Mouse (Mus musculus) kidney, postnatal 14 days (tissue): ENCODE measurements around the gene Bcas3.

Experiments
- DNase-seq: peaks from one replicate; pipeline ENCODE4 v3.0.0; 2022; ENCODE audit warnings: mixed read lengths

Bcas3 gene

DNA sequence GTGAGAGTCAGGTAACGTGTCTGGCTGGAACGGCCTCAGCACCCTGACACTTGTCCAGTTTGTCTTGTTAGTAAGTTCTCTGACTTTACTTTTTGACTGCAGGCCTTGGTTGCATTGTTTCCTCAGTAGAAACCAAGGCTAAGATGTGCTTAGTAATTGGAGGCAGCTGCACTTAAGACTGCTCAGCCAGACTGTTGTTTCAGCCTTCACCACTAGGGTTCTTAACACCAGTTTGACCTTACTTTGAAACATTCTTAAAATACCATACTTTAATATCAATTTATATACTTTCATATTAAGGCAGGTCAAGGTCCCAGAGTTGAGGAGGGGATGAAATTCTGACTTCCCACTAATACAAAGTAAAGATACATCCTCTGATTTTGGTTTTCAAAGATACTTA, 273.9 kb downstream of the Bcas3 start:
- DNase-seq, result no peak

DNA sequence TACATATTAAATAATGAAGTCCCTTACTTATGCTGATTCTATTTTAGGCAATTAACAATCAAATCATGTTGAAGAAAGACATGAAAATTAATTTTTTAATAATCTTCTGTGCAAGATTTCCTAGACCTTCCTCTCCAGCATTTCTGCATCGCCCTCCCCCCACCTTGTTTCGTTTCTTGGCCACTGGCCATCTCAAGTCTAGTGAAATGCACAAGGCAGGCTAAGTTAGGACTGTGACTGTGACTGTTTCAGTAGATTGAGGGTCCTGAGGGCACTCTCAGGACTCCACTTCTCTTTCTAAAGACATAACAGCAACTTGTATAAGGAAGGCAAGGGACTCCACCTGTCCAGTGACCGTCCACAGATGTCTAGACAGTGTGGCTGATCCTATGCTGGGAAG, 274.4 kb downstream of the Bcas3 start:
- no peak for DNase-seq

DNA sequence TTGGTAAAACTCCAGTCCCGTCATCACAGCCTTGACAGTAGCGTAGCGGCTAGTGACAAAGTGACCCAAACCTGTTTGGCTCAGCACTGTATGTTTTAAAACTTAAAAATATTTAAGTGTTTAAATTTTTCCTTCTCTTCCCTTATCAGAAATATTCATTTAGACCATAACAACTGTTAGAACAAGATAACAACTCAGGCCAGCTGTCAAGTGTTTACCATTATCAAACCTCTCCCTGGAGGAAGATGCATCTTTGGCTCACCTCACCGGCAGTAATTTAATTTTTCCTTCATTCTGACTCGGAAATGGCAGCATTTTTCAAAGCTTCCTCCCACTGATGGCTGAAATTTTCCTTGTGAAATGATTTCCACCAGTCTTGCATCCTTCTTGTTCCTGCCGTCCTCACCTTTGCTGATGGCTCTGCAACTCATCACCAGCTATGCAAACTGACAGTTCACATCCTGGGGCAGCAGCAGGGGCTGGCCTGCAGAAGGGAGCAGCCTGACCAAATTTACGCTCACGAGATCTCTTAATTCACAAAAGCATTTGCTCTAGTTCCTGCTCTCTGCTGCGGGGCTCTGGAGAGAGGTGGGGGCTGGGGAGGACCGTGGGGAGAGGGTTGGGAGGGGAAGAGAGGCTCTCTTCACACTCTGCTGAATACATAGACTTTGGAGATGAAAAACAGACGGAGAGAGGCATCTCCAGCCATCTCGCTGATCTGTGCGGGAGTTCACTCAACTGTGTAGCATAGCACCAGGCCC, 275.5 kb downstream of the Bcas3 start:
- no peak for DNase-seq

DNA sequence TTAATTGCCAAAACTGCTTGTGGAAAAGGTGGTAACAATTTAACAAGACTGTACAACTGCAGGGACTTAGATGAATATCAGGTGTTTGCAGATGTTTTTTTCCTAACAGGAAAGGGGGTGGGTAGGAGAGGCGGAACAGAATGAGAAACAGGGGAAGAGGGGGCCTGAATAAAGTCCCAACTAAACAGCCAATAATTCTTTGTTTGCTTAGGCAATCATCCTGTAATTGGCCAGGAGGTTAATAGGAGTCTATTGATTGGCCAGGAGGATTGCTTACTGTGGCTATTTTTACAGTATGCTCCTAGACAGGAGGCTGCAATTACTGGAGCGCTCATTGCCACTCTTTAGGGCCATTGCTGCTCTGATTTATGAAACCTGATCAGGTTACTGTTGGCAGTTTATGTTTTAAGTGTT, 279.6 kb downstream of the Bcas3 start:
- peak; percentile 39 for DNase-seq

DNA sequence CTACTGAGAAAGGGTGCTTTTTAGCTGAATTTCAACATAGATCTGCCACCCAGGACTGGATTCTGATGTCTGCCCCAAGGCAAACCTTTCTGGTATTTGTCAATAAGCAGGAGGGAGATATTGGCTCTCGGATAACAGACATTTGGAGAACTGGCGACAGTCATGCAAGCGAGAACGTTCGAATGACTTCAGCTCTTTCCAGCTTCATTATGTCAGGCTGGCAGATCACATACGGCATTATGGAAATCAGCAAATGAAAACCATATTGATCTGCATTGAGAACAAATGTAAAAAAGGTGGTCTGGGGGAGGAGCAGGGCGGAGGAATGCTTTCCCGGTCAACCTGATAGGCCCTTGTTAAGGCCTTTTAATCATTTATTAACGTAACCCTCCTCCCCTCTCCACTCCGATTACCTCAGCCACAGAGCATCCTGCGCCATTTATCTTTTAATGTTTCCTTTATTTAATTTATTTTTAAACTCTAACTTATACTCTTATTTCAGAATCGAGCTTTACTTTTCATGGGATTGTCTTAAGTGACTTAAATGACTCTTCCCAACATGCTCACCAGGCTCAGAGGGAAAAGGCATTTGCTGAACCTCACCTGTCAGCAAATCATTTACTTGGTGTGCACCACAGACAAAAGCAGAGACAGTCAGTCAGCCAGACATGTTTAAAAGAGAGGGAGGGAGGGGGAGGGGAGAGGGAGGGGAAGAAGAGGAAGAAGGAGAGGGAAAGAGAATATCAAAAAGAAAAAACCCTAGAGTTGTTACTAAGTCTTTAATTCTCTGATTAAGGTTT, 285.9 kb downstream of the Bcas3 start:
- DNase-seq, result no peak

DNA sequence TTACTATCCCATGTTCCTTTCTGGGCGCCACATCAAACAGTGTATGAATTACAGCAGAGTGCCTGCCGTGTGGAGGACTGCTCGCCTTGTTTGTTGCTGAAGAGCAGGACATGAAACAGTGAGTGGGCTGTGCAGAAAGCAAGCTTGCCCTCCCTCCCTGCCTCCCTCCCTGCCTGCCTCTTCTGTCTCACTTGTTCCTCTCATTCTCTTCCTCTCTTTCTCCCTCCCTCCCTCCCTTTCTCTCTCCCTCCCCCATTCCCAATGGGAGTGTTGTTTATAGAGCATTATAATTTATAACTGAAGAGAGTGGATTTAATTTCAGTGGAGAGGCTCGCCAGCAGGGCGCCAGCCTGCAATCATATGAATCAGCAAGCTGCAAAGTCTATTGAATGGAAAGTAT, 287.7 kb downstream of the Bcas3 start:
- DNase-seq, result peak; percentile 49

DNA sequence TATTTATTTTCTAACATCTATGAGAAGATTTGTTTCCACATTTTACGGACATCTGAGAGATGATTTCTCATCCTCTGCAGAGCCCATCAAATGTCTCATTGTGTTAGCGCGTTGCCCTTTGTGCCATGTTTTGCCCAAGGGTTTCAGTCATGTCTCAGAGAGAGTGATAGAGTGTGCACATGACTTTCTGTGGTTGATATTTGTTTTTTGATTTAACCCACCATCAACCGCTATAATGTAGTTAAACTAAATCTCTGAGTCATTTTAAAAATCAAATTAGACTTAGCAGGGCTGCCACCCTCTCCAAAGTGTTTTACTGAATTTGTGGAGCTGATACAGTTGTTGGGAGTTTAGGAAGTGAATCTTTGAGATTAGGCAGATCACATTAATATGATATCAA, 288.5 kb downstream of the Bcas3 start:
- DNase-seq, result no peak

DNA sequence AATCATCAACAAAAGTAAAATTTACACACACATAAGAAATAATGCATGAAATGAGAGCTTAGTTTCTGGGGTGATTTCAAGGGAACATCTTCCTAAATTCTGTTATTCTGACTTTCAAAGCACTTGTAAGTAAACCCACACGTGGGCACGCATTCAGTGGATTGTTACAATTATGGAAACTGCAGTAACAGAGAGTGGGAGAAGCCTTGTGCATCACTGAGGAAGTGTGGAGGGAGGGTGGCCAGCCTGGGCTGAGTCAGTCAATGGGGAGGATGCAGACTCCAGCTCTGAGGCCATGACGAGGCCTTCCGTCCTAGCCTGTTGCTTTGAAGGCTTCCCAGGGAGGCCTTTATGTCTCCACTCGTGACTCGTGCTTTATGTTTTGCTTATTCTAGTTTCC, 289.6 kb downstream of the Bcas3 start:
- DNase-seq, result no peak

DNA sequence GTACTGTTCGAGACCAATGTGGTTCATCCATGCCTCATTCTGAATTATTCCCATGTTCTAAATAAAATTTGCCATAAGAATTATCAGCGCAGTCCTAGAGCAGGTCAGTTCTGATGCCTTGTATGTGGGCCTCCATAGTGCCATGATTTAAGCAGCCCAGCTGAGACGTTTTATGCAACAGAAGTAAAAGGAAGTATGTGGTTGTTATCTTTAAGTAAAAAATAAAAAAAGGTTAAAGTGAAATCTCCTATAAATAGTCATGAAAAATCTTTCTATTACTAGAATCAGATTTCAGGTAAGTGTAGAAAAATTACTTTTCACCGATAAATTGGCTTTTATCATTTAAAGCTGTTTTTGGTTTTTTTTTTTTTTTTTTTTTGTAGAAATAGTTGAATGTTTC, 290.1 kb downstream of the Bcas3 start:
- DNase-seq, result no peak

DNA sequence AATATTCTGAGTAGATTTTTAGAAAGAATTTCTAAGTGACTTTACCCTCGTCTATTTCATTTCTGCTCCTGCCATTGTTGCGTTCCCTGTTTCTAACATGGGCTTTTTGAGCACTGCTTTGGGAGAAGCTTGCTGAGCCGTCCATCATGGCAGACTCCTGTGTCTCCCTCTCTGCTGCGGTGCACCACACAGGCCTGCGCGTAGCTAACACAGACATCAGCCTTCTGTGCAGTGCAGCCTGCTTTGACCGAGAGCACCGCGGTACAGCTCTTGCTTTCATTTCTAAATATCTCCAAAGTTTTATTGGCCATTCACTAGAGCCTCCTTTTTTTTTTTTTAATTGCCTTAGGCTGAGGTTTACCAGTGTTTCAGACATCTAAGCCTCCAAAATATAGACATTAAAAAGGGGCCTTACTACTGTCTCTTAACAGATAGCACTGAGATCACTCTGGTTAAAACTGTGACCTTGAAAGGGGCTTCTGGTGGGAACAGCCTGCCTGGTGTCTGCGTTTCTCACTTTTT, 290.6 kb downstream of the Bcas3 start:
- DNase-seq, result no peak

DNA sequence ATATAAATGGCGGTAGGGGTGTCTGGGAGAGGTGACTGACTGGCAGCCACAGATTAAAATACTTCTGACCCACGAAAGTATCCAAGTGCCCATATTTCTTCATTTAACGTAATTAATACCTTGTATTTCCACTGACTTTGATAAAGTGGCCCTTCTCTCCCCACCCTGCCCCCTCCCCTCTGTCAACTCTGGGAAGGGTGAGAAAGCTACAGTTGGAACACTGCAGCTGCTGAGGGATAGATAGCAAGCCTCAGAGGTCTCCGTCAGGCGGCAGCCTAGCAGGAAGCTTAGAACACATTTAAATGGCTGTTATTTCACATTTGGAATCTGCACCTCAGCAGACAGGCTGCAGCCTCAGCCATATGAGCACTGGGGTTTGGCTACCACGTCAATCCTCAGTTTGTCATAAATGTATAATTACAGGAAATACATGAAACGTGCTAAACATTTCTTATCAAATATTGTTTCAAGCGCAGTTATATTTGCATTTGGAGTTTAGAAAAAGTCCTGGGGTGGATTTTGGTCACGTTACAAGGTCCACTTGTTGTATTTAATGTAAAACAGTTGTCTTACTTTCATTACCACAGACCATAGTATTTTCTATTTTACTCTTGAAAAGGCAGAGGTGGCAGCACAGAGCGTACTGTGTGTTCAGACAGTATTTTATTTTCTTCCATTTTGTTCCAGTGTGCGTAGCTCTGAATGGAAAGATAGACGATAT, 291.2 kb downstream of the Bcas3 start:
- no peak for DNase-seq

DNA sequence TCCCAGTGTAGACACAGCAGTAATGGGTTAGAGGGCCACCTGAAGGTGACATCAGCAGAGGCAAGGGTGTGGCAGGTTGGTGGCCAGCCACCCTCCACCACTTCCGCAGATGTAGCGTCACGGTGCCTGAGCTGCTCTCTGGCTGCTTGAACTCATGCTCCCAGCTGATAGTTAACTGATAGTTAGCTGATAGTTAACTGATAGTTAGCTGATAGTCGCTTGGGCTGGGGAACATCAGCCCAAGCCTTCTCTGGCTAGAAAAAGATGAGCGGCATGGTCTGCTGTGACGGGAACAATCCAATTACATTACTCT, 291.7 kb downstream of the Bcas3 start:
- DNase-seq, result no peak

DNA sequence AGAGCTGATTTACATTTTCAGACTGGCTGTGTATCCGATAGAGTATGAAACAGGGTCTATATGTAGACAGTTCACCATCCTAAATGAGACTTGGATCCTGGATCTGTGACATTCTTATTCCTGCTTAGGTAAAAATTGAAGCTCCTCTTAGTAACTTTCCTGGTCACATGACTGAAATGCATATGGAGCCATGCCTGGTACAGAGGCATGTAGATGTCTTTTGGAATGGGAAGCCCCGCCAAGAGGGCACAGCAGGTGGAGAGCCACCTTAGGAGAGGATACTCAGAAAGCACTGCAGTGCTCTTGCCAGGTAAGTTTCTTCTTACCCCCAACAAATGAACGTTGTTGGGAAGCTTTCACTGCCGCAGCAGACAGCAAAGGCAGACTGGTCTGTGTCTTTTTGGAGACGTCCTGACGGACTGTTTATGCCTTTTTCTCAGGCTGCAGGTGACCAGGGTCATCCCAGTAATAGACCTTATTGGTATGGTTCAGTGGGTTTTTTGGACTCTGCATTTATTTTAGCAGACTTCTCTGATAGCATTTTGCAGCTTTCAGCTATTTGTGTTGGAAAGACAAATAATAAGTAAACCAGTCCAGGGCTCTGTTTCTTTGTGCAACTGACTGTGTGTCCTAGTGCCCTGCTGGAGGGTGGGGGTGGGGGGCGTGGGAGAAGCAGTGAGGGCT, 292.3 kb downstream of the Bcas3 start:
- peak; percentile 36 for DNase-seq

DNA sequence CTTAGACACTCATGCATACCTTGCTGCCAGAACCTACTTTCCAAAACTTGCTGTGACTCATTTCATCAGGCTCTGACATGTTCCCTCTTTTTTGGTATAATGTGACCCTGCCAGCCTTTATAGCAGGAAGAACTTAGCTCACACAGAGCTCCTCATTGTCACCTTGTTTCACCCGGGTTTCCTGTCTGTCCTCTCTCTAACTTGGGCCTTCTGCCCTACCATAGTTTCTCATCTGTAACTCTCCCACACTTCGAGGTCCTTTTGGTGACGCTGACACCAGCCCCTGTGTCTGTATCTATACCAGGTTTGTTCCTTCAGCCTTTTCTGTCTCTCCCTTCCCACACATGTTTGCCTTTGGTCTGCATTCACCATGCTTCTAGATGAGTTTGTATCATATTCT, 295.9 kb downstream of the Bcas3 start:
- DNase-seq, result no peak

DNA sequence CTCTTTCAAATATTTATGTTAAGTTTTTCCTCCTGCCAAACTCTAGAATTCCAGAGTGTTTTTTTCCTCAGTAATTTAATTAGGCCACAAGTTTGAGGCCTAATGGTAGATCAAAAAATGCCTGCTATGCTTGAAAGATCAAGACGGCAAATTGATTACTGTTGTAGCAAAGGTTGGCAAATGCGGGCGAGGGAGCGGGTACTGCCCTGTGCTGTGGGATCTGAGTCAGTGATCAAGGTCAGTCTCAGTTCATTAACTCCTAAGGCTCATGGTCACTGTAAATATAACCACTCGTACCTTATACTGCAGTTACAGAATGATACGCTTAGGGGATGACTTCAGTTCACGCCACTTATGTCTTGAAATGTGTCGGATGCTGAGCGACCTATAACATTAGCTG, 296.4 kb downstream of the Bcas3 start:
- DNase-seq, result peak; percentile 50

DNA sequence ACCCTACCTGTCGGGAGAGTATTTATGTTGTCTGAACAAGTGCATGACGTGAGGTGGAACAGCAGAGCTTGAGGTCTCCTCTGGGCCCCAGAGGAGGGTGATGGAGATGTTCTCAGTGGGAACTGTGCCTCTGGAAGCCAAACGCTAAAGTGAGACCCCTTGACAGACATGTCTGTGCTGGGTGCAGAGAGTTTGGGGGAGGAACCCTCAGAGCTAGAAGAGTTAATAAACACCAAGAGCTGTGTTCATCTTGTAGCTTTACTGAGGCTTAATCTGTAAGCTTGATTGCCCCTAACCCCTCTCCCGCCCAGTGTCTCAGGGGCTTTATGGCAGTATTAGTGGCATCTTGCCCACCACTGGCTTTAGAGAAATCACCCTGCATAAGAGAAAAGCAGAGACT, 304.5 kb downstream of the Bcas3 start:
- DNase-seq, result no peak

DNA sequence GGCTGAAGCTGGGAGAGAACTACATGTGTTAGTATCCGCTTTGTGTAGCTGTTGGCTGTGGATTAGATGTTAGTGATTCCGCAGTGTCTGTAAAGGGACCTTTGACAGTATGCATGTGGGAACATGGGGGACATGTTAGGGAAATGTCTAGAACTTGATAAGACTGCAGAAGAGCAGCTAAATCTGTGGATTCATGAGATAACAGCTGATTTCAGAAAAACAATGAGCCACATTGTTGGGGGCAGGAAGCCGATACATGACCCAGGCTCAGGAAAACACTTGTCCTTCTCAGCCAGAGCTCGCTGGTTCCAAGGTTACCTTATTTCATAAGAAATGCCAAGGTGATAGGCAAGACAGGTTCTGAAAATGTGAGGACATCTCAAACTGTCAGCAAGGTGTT, 307.3 kb downstream of the Bcas3 start:
- DNase-seq, result no peak

DNA sequence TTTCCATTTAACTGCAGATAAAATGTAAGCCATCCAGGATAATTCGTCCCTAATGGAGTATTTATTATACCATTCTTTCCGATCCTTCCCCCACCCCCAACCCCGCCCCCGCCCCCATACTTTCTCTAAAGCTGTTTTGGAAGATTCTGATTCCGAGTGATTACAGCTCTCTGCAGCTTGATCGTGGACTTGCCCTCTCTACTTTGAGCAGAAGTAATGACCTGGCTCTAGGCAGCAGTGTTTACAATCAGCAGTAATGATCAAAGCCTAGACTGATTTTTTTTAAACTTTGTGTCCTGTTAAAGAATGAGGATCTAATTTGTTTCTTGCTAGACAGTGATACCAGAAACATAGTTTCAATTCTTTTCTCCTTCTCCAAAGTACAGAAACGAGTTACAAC, 314.2 kb downstream of the Bcas3 start:
- DNase-seq, result no peak

DNA sequence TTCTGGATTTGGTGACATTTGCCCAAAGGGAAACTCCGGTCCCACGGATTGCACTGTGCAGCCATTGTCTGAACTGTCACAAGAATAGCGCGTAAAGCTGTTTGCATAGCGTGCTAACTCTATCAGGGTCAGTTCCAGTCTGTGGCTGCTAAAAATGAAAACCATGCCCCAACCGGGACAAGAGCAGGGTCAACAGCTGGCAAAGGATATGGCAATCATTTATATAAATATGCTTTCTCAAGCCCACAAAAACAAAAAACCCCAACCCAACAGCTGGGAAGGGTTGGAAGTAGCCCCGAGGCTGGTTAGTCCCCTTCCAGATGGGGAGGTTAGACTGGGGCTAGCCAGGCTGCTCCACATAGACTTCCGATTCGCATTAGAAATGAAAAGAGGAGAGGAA, 314.8 kb downstream of the Bcas3 start:
- DNase-seq, result no peak

DNA sequence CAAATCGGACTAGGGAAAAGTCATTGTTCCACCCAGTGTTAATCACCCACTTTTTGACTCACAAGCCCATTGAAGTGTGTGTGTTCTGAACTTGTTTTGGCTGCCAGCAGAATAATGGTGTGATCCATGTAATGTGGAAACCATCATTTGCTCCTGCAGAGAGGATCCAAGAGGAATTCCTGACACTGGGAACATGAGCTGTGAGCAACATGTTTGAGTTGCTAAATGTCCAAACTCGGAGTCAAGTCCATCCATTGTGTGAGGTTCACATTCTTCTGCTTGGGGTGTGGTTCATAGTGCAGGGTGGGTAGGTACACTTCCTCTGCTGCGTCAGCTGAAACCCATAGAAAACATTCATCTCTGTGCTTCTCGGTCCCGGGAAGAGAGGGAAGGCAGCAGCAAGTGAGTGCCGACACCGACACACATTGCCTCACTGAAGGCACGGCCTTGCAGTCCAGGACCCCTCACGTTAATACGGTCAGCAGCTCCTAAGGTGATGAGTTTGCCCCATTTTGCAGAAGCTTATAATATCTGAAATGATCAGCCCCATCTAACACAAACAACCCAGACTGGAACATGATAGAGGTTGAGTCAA, 320.0 kb downstream of the Bcas3 start:
- no peak for DNase-seq

DNA sequence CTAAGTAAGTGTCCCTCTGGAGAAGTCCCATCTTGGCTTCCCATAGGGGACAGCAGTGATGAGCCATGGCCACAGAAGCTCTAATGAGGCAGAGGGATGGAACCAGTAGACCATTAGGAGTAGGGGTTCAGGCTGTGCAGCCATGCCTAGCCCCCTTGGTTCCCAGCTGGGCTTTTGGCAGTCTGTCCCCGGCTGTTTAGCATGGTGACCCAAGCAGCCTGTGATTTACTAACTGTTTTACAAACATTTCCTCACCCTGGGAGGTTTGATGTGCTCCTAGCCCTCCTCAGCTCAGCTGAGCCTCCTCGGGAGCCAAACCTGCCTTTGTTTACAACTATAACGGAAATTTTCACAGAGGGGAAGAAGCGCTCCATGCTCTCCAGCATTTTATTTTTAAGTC, 322.3 kb downstream of the Bcas3 start:
- peak; percentile 46 for DNase-seq

DNA sequence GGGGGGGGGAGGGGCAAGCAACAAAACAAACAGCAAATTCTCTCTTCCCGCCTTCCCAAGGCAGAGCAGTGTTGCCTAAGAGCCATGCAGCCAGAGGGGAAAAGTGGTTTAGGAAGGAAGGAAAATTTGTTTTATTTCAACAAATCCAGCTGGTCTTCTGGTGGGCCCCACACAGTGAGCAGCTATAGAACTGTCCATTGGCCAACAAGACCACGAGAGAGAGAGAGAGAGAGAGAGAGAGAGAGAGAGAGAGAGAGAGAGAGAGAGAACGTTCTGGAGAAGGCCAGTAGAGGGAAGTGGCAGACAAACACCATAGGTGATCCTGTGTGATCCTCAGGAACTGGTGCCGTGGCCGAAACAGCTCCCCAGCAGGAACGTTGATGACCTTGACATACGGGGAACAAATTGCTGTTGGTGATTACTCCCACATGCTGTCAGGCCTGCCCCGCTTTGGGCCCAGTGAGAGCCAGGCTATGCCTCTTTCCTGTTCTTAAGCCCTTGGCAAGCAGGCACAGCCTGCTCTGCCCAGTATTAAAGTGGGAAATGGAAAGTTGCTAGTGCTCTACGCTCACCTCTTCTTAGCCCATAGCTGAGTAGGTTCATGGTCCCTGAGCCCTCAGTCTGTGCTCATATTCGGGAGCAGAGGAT, 323.5 kb downstream of the Bcas3 start:
- no peak for DNase-seq
